ENCODE assay signal across 8 mouse cellular contexts in genomic region chr9:123478031-123478585, GRCm38 (mm10). TPM values are rescaled to one million over a fixed set of nuclear protein-coding genes. Genes with fewer than 3 reads are reported as not detected.
DNase-seq lines count a peak whose midpoint lies in the region; ATAC-seq lines count a peak whose summit lies in the region.

No protein-coding gene starts in this region.

- peaks cover 29% of the 10 kb centered on the region for H3K4me1 ChIP-seq in forebrain, embryonic 15.5 days
- peaks cover 56% of the 10 kb centered on the region for H3K4me1 ChIP-seq in liver, embryonic 13.5 days (replicated peaks)

- no peaks in the 10 kb centered on the region for H3K36me3 ChIP-seq in forebrain, embryonic 15.5 days
- peaks cover 30% of the 10 kb centered on the region for H3K36me3 ChIP-seq in liver, embryonic 13.5 days

- H3K4me3 ChIP-seq in forebrain, embryonic 15.5 days = peak overlapping the region; percentile 75
- peak overlapping the region; percentile 81 for H3K4me3 ChIP-seq in liver, embryonic 13.5 days (replicated peaks)

- H3K9ac ChIP-seq in forebrain, embryonic 15.5 days (replicated peaks) = 0 out of 2 replicates have a peak overlapping the region, but pooled peaks have one; percentile 2
- peak overlapping the region; percentile 65 for H3K9ac ChIP-seq in liver, embryonic 13.5 days

- H3K27me3 ChIP-seq in forebrain, embryonic 15.5 days = no peaks in the 10 kb centered on the region
- peaks cover 2% of the 10 kb centered on the region; the same call in 1 of the 2 replicates for H3K27me3 ChIP-seq in liver, embryonic 13.5 days

- no peaks in the 10 kb centered on the region for H3K9me3 ChIP-seq in forebrain, embryonic 15.5 days
- H3K9me3 ChIP-seq in liver, embryonic 13.5 days (replicated peaks) = no peaks in the 10 kb centered on the region

- peak; percentile 50 for DNase-seq in right cerebral cortex, postnatal 14 days
- no peak for DNase-seq in right cerebral cortex, postnatal 36 days (ENCODE audit: low spot score in 2 of 2)
- peak; percentile 36 to 39 for DNase-seq in adrenal gland, postnatal 36 days
- DNase-seq in liver, embryonic 13.5 days = peak; percentile 32
- DNase-seq in urinary bladder, postnatal 10 days (ENCODE audit: low spot score) = no peak

- ATAC-seq in forebrain, embryonic 15.5 days (replicated peaks) = peak; percentile 79
- ATAC-seq in inflammation-experienced regulatory T-cells, adult 6 months = peak; percentile 47
- ATAC-seq in liver, embryonic 13.5 days (ENCODE audit: low read depth) = peak; percentile 45
- 0 out of 2 replicates have a peak, but pooled peaks have one; percentile 34 for ATAC-seq in monocyte, adult 5-6 weeks (replicated peaks; ENCODE audit: insufficient number of reproducible peaks, low FRiP score, low TSS enrichment, poor library complexity, severe bottlenecking)

- no peak overlapping the region for H3K27ac ChIP-seq in forebrain, embryonic 15.5 days (replicated peaks)
- peak overlapping the region; percentile 50 for H3K27ac ChIP-seq in liver, embryonic 13.5 days

- H3K4me2 ChIP-seq in forebrain, embryonic 15.5 days (replicated peaks) = peak overlapping the region; percentile 61
- peak overlapping the region; percentile 95 for H3K4me2 ChIP-seq in liver, embryonic 13.5 days

- WGBS in forebrain, embryonic 15.5 days = 3% methylated on average over 24 of the region's 29 CpGs
- 2% methylated on average over 23 of the region's 29 CpGs for WGBS in liver, embryonic 13.5 days (ENCODE audit: insufficient replicate concordance)

RNA-seq across cellular contexts. Expression of gene Limd1, which starts 0.4 kb away (rescaled TPM):
- total RNA-seq in adrenal gland, postnatal 36 days (2021) = 10 to 100 TPM; 27.4 to 31.1 TPM
- polyA plus RNA-seq in forebrain, embryonic 15.5 days (2015; fragmentation: Nextera tagmentation; extraction: Ambion mirVana) = 18.0 and 19.8 TPM in 2 replicates
- 10 to 100 TPM; 31.9 to 41.2 (median 36.2) TPM for polyA plus RNA-seq in inflammation-experienced regulatory T-cells, adult 6 months (2017; shearing (Covaris generic))
- 21.5 and 25.8 TPM in 2 replicates for polyA plus RNA-seq in liver, embryonic 13.5 days (2015; fragmentation: Nextera tagmentation; extraction: Ambion mirVana)
- 54.7 to 68.7 TPM (median 65.2 TPM) in 3 replicates for total RNA-seq in monocyte, adult 5-6 weeks (2017)

RNA-seq across cellular contexts. Expression of gene Sacm1l, which starts 51.5 kb away (rescaled TPM):
- 100 to 1,000 TPM in 1 of 2 experiments, 10 to 100 TPM in 1; 95.7 to 158 TPM for total RNA-seq in adrenal gland, postnatal 36 days (2021)
- polyA plus RNA-seq in forebrain, embryonic 15.5 days (2015; fragmentation: Nextera tagmentation; extraction: Ambion mirVana) = 48.5 and 51.8 TPM in 2 replicates
- polyA plus RNA-seq in inflammation-experienced regulatory T-cells, adult 6 months (2017; shearing (Covaris generic)) = 10 to 100 TPM; 40.9 to 64.1 (median 49.7) TPM
- 27.3 and 37.3 TPM in 2 replicates for polyA plus RNA-seq in liver, embryonic 13.5 days (2015; fragmentation: Nextera tagmentation; extraction: Ambion mirVana)
- total RNA-seq in monocyte, adult 5-6 weeks (2017) = 44.7 to 69.1 TPM (median 57.9 TPM) in 3 replicates

Comparison
In these comparisons a context has a peak if more than half of its experiments do, and no peak if none do; other contexts are left out.
1. DNase-seq: peak in right cerebral cortex, postnatal 14 days (single experiment), adrenal gland, postnatal 36 days (2 of 2) and liver, embryonic 13.5 days (single experiment); none in right cerebral cortex, postnatal 36 days (0 of 2) and urinary bladder, postnatal 10 days (single experiment).
2. Peak in every context shown above with its lines, with median percentiles within 50 percentile points of each other: ATAC-seq.